Mouse (Mus musculus): ENCODE data around the gene Cep70. TPM values are rescaled to one million over a fixed set of nuclear protein-coding genes. Genes with fewer than 3 reads are reported as not detected.

Cep70 gene
- total RNA-seq, 4 experiments from 2014 or later: 23.9 to 26.4 (median 25.6) TPM

- DNase-seq (ENCODE audit: low spot score in 2 of 2): peak in 1 of 2 experiments; percentile 25
Measured at GRCm38 (mm10) chr9:99319343-99319951, 76.3 kb downstream of the Cep70 start.

GRCm38 (mm10) chr9:99320006-99320405 is 76.8 kb downstream of the Cep70 start:
- no peak for DNase-seq (ENCODE audit: low spot score in 2 of 2)

- no peak for DNase-seq (ENCODE audit: low spot score in 2 of 2)
Measured at GRCm38 (mm10) chr9:99325208-99325929, 82.2 kb downstream of the Cep70 start.

- DNase-seq (ENCODE audit: low spot score in 2 of 2): no peak
Measured at GRCm38 (mm10) chr9:99325961-99326360, 82.8 kb downstream of the Cep70 start.

GRCm38 (mm10) chr9:99326881-99327280 is 83.7 kb downstream of the Cep70 start:
- no peak for DNase-seq (ENCODE audit: low spot score in 2 of 2)

- no peak for DNase-seq (ENCODE audit: low spot score in 2 of 2)
Measured at GRCm38 (mm10) chr9:99336538-99336937, 93.4 kb downstream of the Cep70 start.

- no peak for DNase-seq (ENCODE audit: low spot score in 2 of 2)
Measured at GRCm38 (mm10) chr9:99338293-99338692, 95.1 kb downstream of the Cep70 start.

GRCm38 (mm10) chr9:99339182-99339581 is 96.0 kb downstream of the Cep70 start:
- no peak for DNase-seq (ENCODE audit: low spot score in 2 of 2)

- no peak for DNase-seq (ENCODE audit: low spot score in 2 of 2)
Measured at GRCm38 (mm10) chr9:99340126-99340525, 97.0 kb downstream of the Cep70 start.

- no peak for DNase-seq (ENCODE audit: low spot score in 2 of 2)
Measured at GRCm38 (mm10) chr9:99341600-99341999, 98.4 kb downstream of the Cep70 start.

- DNase-seq (ENCODE audit: low spot score in 2 of 2): peak; percentile 14 to 80
Measured at GRCm38 (mm10) chr9:99345351-99345792, 102.2 kb downstream of the Cep70 start.

Other genes with a start within 250 kb of the Cep70 start
- gene Gm1123, start 207.7 kb upstream of the Cep70 start, total RNA-seq (2022): under 1 TPM in 1 of 4 experiments, not detected in 3; 0.23 TPM
- gene Pik3cb, start 102.7 kb upstream of the Cep70 start, total RNA-seq (2022): 10 to 100 TPM; 21.1 to 25.4 (median 24.5) TPM
- gene Faiml, start 6.1 kb upstream of the Cep70 start, total RNA-seq (2022): not detected
- gene Esyt3, start 115.2 kb downstream of the Cep70 start, total RNA-seq (2022): 1 to 10 TPM; 1.2 to 3.0 (median 2.3) TPM
- gene Mras, start 194.0 kb downstream of the Cep70 start, total RNA-seq (2022): 100 to 1,000 TPM; 140 to 166 (median 153) TPM
- gene Nme9, start 208.1 kb downstream of the Cep70 start, total RNA-seq (2022): under 1 TPM in 3 of 4 experiments, not detected in 1; 0.37 to 0.72 (median 0.44) TPM

Data from left cerebral cortex, adult 8-10 months (tissue).